Mouse (Mus musculus) megakaryocyte-erythroid progenitor cell, adult 5 weeks (primary cell): ENCODE data around the gene Efcab12. TPM values are rescaled to one million over a fixed set of nuclear protein-coding genes. Genes with fewer than 3 reads are reported as not detected.

Source experiments
- polyA plus RNA-seq: library from polyadenylated mRNA; stranded (reverse); fragments of >175 nt; gene quantifications from 2 replicates; pipeline ENCODE4 v1.2.3, GENCODE M21; 2012

The Efcab12 gene
- polyA plus RNA-seq = 0.04 TPM in 1 of 2 replicates, not detected in the other

GRCm38 (mm10) chr6:115838161-115838597 lies at the start of gene Efcab12:
Efcab12 (minus strand) TSS chr6:115838412.

GRCm38 (mm10) chr6:115853091-115853813 lies 15.0 kb upstream of the Efcab12 start, which contains the start of the genes Mbd4 and Ift122:
Mbd4 (minus strand) TSS chr6:115853371.
Ift122 (plus strand) TSS chr6:115853470.

GRCm38 (mm10) chr6:115808488-115809231 lies 29.6 kb downstream of the Efcab12 start, which contains the start of gene Rpl32:
Rpl32 (minus strand) TSS chr6:115808747.

GRCm38 (mm10) chr6:115774501-115774921 lies 63.7 kb downstream of the Efcab12 start, which contains the start of gene Cand2:
Cand2 (plus strand) TSS chr6:115774538.

GRCm38 (mm10) chr6:115761995-115762756 lies 76.0 kb downstream of the Efcab12 start, which contains the start of gene Tmem40:
Tmem40 (minus strand) TSS chr6:115762410.

Other genes with a start within 250 kb of the Efcab12 start
- not detected in 2 replicates for gene Mkrn2os, start 245.8 kb downstream of the Efcab12 start, polyA plus RNA-seq
- gene Mkrn2, start 236.5 kb downstream of the Efcab12 start, polyA plus RNA-seq = 11.6 and 12.3 TPM in 2 replicates
- gene Raf1, start 161.8 kb downstream of the Efcab12 start, polyA plus RNA-seq = 26.3 and 28.4 TPM in 2 replicates
- gene Tmem40, start 76.0 kb downstream of the Efcab12 start, polyA plus RNA-seq = 28.5 and 33.2 TPM in 2 replicates
- 4.6 and 5.8 TPM in 2 replicates for gene Cand2, start 63.9 kb downstream of the Efcab12 start, polyA plus RNA-seq
- 440 and 460 TPM in 2 replicates for gene Rpl32, start 29.7 kb downstream of the Efcab12 start, polyA plus RNA-seq
- 1.3 and 1.6 TPM in 2 replicates for gene Mbd4, start 15.0 kb upstream of the Efcab12 start, polyA plus RNA-seq
- gene Ift122, start 15.1 kb upstream of the Efcab12 start, polyA plus RNA-seq = 1.4 and 2.3 TPM in 2 replicates
- gene Rho, start 93.3 kb upstream of the Efcab12 start, polyA plus RNA-seq = 0.26 TPM in 1 of 2 replicates, not detected in the other
- gene H1foo, start 106.5 kb upstream of the Efcab12 start, polyA plus RNA-seq = not detected in 2 replicates
- gene Plxnd1, start 156.6 kb upstream of the Efcab12 start, polyA plus RNA-seq = 30.4 and 43.2 TPM in 2 replicates